Mouse (Mus musculus) intestine, postnatal 0 days (tissue): ENCODE measurements at regions not wholly inside any gene's neighbourhood (a gene's known extent, or its start where the extent isn't known, plus 50 kb on each side); places are given as distances from the start of the nearest gene placed in this dataset.

Source experiments
- ATAC-seq: fragments of 200-750 bp; cut with Nextera tagmentation; 2 replicates; pipeline ENCODE4 v1.8.0; 2017; ENCODE audit warnings: mild to moderate bottlenecking, moderate TSS enrichment, moderate library complexity
- H3K27ac ChIP-seq: fragments of 300-500 bp; sonication (generic); 2 replicates; pipeline ENCODE4 v1.5.1; 2014; ENCODE audit warnings: mild to moderate bottlenecking, low read depth, low read length, moderate library complexity
- H3K27me3 ChIP-seq: fragments of 300-500 bp; sonication (generic); replicated peaks from 2 replicates; pipeline ENCODE4 v1.6.1; 2014; ENCODE audit warnings: low read length, mixed read lengths; ENCODE audit not compliant: control insufficient read depth, insufficient read depth
- H3K36me3 ChIP-seq: fragments of 300-500 bp; sonication (generic); 2 replicates; pipeline ENCODE4 v1.6.1; 2014; ENCODE audit warnings: mild to moderate bottlenecking, moderate library complexity; ENCODE audit not compliant: control insufficient read depth, insufficient read depth
- H3K4me1 ChIP-seq: fragments of 300-500 bp; sonication (generic); replicated peaks from 2 replicates; pipeline ENCODE4 v1.6.1; 2014; ENCODE audit warnings: antibody characterized with exemption, low read length, mixed read lengths; ENCODE audit not compliant: control insufficient read depth, insufficient read depth
- H3K4me2 ChIP-seq: fragments of 300-500 bp; sonication (generic); replicated peaks from 2 replicates; pipeline ENCODE4 v1.6.1; 2014; ENCODE audit warnings: low read depth, mild to moderate bottlenecking, moderate library complexity
- H3K4me3 ChIP-seq: fragments of 300-500 bp; sonication (generic); 2 replicates; pipeline ENCODE4 v1.5.1; 2014; ENCODE audit warnings: low read depth, low read length
- H3K9ac ChIP-seq: fragments of 300-500 bp; sonication (generic); 2 replicates; pipeline ENCODE4 v1.6.1; 2014; ENCODE audit warnings: mild to moderate bottlenecking, low read depth, low read length
- H3K9me3 ChIP-seq: fragments of 300-500 bp; sonication (generic); 2 replicates; pipeline ENCODE4 v1.6.1; 2016; ENCODE audit warnings: mixed run types; ENCODE audit not compliant: control insufficient read depth
- CTCF ChIP-seq: sonication (generic); IDR thresholded peaks from 2 replicates; pipeline ENCODE4 v1.5.1; 2016; ENCODE audit warnings: low read depth, mild to moderate bottlenecking, control low read depth, antibody characterized with exemption, moderate library complexity
- WGBS: fragments of 180-500 bp; shearing (Covaris S2); extraction: QIAGEN DNeasy Blood & Tissue Kit; methylation state at CpG from one replicate; pipeline ENCODE4 v1.1.7; 2014; 5-methylcytosine and 5-hydroxymethylcytosine counted together

DNA sequence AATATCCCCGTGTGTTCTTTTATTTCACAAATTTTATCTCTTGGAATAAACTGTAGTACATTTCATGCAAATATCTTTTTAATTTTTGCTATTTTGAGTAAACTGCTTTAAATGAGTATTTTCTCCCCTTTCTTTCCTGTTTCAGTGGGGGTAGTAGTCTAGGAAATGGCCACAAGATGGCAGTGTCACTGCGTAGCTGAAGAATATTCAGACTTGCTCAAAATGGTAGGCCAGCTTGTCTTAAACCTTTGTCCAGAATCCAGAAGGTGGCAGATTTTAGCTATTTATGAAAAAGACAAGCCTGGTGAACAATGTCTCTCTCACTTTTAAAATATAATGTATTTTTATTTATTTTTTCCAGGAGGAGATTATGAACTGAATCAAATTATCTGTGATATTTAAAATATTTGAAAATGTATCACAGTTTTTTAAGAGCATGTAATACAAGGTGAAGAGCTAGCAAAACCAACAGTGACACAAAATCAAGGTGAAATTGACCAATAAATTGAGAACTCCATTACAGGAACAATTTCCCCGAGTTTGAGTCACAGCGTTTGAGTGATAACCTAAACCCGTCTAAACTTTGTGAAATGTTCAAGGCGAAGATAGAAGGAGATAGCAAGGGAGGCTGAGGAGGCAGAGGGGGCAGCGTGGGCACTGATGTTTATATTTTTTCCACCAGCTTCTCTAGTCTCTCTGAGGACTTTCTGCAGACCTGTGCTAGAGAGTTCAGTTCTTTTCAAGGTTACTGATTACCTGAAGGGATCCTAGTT, 285.5 kb downstream of the Olfm4 start:
- no peaks in the 10 kb centered on the region for H3K9me3 ChIP-seq
- ATAC-seq = no peak
- no peak overlapping the region for H3K4me2 ChIP-seq
- H3K4me3 ChIP-seq = no peak overlapping the region
- no peaks in the 10 kb centered on the region for H3K36me3 ChIP-seq
- H3K27me3 ChIP-seq = no peaks in the 10 kb centered on the region
- H3K4me1 ChIP-seq = no peaks in the 10 kb centered on the region
- H3K27ac ChIP-seq = no peak overlapping the region
- 38% methylated on average over 7 of the region's 7 CpGs for WGBS
- H3K9ac ChIP-seq = no peak overlapping the region
- TF ChIP-seq CTCF = peak; percentile 90

DNA sequence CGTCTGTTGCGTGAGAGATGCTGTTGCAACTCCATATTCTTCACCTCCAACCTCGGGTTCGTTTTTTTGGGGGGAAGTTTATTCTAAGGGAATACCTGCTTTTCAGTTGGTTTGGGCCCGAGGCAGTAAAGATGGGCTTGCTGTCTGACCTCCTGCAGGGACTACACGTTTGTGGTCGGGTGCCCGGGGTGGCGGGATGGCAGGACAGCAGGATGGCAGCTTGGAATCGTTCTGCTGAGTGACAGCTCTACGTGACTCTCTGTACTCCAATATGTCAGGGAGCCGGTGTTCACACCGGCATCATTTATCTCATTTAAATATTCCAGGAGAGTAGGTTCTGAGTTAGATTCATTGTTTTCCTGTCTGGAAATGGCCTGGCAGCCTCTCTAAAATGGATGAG, 286.2 kb downstream of the Olfm4 start:
- H3K4me1 ChIP-seq = no peaks in the 10 kb centered on the region
- no peak for ATAC-seq
- H3K27ac ChIP-seq = no peak overlapping the region
- H3K9ac ChIP-seq = no peak overlapping the region
- H3K36me3 ChIP-seq = no peaks in the 10 kb centered on the region
- no peak overlapping the region for H3K4me2 ChIP-seq
- TF ChIP-seq CTCF = no peak
- WGBS = 68% methylated on average over 13 of the region's 13 CpGs
- H3K9me3 ChIP-seq = no peaks in the 10 kb centered on the region
- no peaks in the 10 kb centered on the region for H3K27me3 ChIP-seq
- H3K4me3 ChIP-seq = no peak overlapping the region

DNA sequence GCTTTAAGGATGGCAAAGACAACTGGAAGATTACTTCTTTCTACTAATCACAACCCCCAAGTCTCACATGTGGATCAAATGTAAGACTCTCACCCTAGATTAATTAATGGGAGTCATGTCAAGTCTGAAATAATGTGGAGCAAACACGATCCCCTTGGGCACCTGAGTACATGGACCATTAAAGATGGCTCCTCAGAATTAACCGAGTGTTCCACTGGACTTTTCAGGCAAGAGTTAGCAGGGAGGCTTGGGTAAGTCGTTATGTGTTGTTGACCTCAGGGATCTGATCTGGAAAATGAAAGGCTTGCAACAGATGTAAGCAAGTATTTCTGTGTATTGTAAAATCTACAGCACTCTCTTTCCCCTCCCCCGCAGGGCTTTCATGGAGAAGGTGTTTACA, 296.3 kb downstream of the Olfm4 start:
- 70% methylated on average over 4 of the region's 4 CpGs for WGBS
- H3K4me3 ChIP-seq = no peak overlapping the region
- no peak for TF ChIP-seq CTCF

DNA sequence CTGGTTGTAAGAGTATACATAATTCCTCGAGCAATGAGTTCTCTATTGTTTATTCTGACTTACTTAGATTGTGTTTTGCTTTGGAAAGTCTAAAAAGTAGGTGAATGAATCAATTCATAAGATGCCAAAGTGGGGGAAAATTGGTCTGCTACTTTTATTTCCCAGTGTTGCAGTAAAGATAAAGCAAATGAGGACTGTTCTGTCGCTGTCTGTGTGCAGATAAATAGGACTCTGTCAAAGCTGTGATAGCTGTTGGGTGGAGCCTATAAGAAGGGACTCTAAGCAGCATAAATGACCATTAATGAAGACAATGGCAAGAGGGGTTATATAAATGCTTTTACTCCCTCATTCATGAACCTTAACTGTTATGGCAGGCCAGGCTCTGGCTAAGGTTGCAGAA, 299.8 kb downstream of the Olfm4 start:
- TF ChIP-seq CTCF = no peak
- Histone ChIP-seq H3K36me3 (no peaks in the 10 kb centered on the region), H3K9me3 (no peaks in the 10 kb centered on the region), H3K9ac (no peak overlapping the region), H3K4me1 (no peaks in the 10 kb centered on the region), H3K27ac (no peak overlapping the region), H3K4me3 (no peak overlapping the region), H3K27me3 (no peaks in the 10 kb centered on the region), H3K4me2 (no peak overlapping the region)
- ATAC-seq = no peak
- WGBS = 36% methylated on average over 2 of the region's 2 CpGs

More for the DNA sequence above, 296.3 kb downstream of the Olfm4 start:
- Histone ChIP-seq H3K4me2 (no peak overlapping the region), H3K9me3 (no peaks in the 10 kb centered on the region), H3K9ac (no peak overlapping the region), H3K4me1 (no peaks in the 10 kb centered on the region), H3K27ac (no peak overlapping the region), H3K27me3 (no peaks in the 10 kb centered on the region), H3K36me3 (no peaks in the 10 kb centered on the region)
- no peak for ATAC-seq

DNA sequence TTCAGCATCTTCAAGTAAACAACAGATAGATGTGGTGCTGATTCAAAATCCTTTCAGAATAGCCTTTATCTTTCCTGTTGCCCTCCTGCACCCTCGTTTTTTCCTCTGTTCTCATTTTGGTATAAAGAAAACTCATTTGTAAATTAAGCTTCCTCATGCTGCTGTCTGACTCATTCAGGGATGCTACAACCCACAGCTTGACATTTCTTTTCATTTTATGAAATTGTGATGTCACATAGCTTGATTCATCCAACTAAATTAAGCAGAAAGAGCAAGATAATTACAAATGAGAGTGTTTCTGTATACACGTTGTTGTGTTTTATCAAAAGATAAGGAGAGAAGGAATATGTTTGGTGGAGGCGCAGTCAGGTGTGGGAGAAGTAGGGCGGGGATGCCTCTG, 307.5 kb downstream of the Olfm4 start:
- H3K36me3 ChIP-seq = no peaks in the 10 kb centered on the region
- no peak overlapping the region for H3K4me3 ChIP-seq
- no peaks in the 10 kb centered on the region for H3K4me1 ChIP-seq
- no peak overlapping the region for H3K27ac ChIP-seq
- H3K9me3 ChIP-seq = no peaks in the 10 kb centered on the region
- no peak for TF ChIP-seq CTCF
- H3K27me3 ChIP-seq = no peaks in the 10 kb centered on the region
- ATAC-seq = no peak
- no peak overlapping the region for H3K4me2 ChIP-seq
- H3K9ac ChIP-seq = no peak overlapping the region
- 65% methylated on average over 4 of the region's 4 CpGs for WGBS

DNA sequence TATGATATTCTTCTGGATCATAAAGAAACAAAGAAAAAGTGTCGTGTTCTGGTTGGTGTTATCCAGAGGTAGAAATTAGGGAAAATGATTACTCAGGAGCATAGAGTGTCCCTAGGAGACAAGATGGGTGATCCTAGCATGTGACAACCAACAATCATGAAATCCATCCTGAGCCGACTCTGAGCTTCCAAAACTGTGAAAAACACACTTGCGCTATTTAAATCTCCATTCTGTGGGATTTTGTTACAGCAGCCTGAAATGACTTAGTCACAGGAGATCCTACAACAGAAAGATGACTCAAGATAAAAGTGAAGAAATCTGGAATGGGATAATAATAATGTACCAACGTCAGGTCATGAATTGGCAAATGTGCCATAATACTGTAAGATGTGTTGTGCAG, 309.5 kb downstream of the Olfm4 start:
- no peak overlapping the region for H3K4me2 ChIP-seq
- H3K27ac ChIP-seq = no peak overlapping the region
- no peak overlapping the region for H3K4me3 ChIP-seq
- 92% methylated on average over 4 of the region's 4 CpGs for WGBS
- no peak for TF ChIP-seq CTCF
- H3K9me3 ChIP-seq = no peaks in the 10 kb centered on the region
- no peak for ATAC-seq
- H3K9ac ChIP-seq = no peak overlapping the region
- no peaks in the 10 kb centered on the region for H3K36me3 ChIP-seq
- H3K27me3 ChIP-seq = no peaks in the 10 kb centered on the region
- H3K4me1 ChIP-seq = no peaks in the 10 kb centered on the region

DNA sequence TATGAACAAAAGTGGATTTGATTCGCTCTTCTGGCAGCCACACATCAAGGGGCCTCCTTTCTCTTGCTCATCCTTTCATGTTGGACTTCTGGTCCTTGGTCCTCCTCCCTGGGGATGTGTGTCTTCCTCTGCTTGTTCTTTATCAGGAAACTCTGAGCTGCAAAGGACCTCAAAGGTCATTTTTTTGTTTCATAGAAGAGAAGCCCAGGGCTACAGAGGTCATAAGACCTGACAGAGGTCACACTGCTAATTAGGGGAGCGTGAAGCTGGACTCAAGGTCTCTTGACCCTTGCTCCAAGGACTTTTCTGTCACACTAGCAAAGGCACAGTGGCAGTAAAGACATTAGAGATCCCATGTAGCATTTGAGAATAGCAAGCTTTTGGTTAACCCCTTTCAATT, 345.8 kb downstream of the Olfm4 start:
- no peaks in the 10 kb centered on the region for H3K9me3 ChIP-seq
- no peak overlapping the region for H3K4me2 ChIP-seq
- TF ChIP-seq CTCF = no peak
- no peaks in the 10 kb centered on the region for H3K27me3 ChIP-seq
- WGBS = 63% methylated on average over 2 of the region's 2 CpGs
- no peak overlapping the region for H3K4me3 ChIP-seq
- ATAC-seq = no peak
- H3K9ac ChIP-seq = no peak overlapping the region
- no peaks in the 10 kb centered on the region for H3K4me1 ChIP-seq
- H3K27ac ChIP-seq = no peak overlapping the region
- H3K36me3 ChIP-seq = no peaks in the 10 kb centered on the region
